Mouse (Mus musculus) natural killer cell, adult 2 months (primary cell): Measurements from ENCODE around the gene Cryzl2.

Experiments
- DNase-seq, 2 experiments: peaks; one replicate each; pipeline ENCODE4 v3.0.0; 2022; ENCODE audit warnings: low spot score in 2 of 2

Gene Cryzl2

GRCm38 (mm10) chr1:157443026-157443722, 15.2 kb upstream of the Cryzl2 start:
- no peak for DNase-seq

- no peak for DNase-seq
These were observed 14.4 kb upstream of the Cryzl2 start for GRCm38 (mm10) chr1:157443723-157444561.

GRCm38 (mm10) chr1:157444632-157445300, 13.6 kb upstream of the Cryzl2 start:
- no peak for DNase-seq

GRCm38 (mm10) chr1:157445398-157445910, 12.9 kb upstream of the Cryzl2 start:
- DNase-seq, result no peak

- no peak for DNase-seq
These were observed 12.1 kb upstream of the Cryzl2 start for GRCm38 (mm10) chr1:157446325-157446724.

GRCm38 (mm10) chr1:157447142-157447541, 11.2 kb upstream of the Cryzl2 start:
- no peak for DNase-seq

GRCm38 (mm10) chr1:157448164-157448804, 10.1 kb upstream of the Cryzl2 start:
- DNase-seq, result no peak

- DNase-seq, result no peak
These were observed 9.6 kb upstream of the Cryzl2 start for GRCm38 (mm10) chr1:157448805-157449188.

- no peak for DNase-seq
These were observed 8.8 kb upstream of the Cryzl2 start for GRCm38 (mm10) chr1:157449532-157449931.

GRCm38 (mm10) chr1:157449981-157450636, 8.3 kb upstream of the Cryzl2 start:
- DNase-seq, result no peak

GRCm38 (mm10) chr1:157452284-157452683, 6.1 kb upstream of the Cryzl2 start:
- DNase-seq, result no peak

- no peak for DNase-seq
These were observed 5.4 kb upstream of the Cryzl2 start for GRCm38 (mm10) chr1:157452759-157453549.

GRCm38 (mm10) chr1:157454876-157455275, 3.5 kb upstream of the Cryzl2 start:
- DNase-seq, result no peak

- no peak for DNase-seq
These were observed 588 bp upstream of the Cryzl2 start for GRCm38 (mm10) chr1:157457789-157458188.

GRCm38 (mm10) chr1:157459904-157460303, 1.5 kb downstream of the Cryzl2 start:
- DNase-seq, result no peak

- no peak for DNase-seq
These were observed 2.9 kb downstream of the Cryzl2 start for GRCm38 (mm10) chr1:157461276-157461675.

- DNase-seq, result no peak
These were observed 4.0 kb downstream of the Cryzl2 start for GRCm38 (mm10) chr1:157462336-157462735.

GRCm38 (mm10) chr1:157465194-157465593, 6.8 kb downstream of the Cryzl2 start:
- no peak for DNase-seq

- DNase-seq, result no peak
These were observed 9.5 kb downstream of the Cryzl2 start for GRCm38 (mm10) chr1:157467866-157468265.

GRCm38 (mm10) chr1:157470761-157471386, 12.5 kb downstream of the Cryzl2 start:
- DNase-seq, result no peak
